Mouse (Mus musculus) embryo, embryonic 9.5 days (tissue): ENCODE results near the gene Atp5l.
A peak's percentile ranks its signal among the peaks of the same experiment; 100 is the strongest.

ENCODE experiments used
- DNase-seq: peaks from one replicate; pipeline ENCODE4 v3.0.0-alpha.2; 2017; ENCODE audit errors: extremely low spot score

Gene Atp5l

GRCm38 (mm10) chr9:44892664-44893063 is 27.9 kb downstream of the Atp5l start:
- no peak for DNase-seq

DNA sequence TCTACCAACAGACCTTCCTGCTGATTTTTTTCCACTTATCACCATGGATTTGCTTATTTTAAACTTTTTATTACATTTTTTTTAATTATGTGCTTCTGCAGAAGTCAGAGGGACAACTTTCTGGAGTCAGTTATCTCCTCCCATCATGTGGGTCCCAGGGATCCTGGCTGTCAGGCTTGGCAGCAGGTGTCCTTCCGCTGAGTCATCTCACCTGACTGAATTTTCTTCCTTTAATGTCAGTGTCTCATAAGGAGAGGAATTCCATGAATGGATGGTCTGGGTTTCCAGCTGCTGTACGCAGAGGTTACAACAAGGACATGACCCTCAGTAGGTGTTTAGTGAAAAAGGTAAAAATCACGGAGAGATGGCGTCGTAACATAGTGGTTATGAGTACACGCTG is 29.3 kb downstream of the Atp5l start:
- DNase-seq: no peak

GRCm38 (mm10) chr9:44890122-44890521 is 30.4 kb downstream of the Atp5l start:
- no peak for DNase-seq

DNA sequence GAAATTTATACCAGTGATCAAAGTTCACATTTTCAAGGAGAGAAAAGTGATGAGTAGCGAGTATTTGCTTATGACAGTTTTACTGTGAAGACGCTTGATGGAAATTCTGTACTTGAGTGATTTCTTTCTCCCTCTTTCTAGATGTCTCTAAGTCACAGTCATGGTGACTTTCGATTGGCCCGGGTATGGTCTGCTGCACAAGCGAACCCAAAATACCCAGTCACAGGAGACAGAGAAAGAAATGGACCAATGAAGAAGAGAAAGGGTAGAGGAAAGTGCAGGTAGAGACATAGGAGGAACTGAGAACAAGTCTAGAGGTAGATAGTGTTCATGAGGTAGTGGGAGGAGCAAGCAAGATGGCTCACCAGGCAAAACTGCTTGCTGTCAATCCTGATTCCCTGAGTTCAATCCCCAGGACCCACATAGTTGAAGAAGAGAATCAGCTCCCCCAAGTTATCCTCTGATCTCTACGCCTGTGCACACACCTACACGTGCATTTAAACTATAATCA is 32.4 kb downstream of the Atp5l start:
- no peak for DNase-seq

GRCm38 (mm10) chr9:44882981-44883569 is 37.5 kb downstream of the Atp5l start:
- peak; percentile 42 for DNase-seq

DNA sequence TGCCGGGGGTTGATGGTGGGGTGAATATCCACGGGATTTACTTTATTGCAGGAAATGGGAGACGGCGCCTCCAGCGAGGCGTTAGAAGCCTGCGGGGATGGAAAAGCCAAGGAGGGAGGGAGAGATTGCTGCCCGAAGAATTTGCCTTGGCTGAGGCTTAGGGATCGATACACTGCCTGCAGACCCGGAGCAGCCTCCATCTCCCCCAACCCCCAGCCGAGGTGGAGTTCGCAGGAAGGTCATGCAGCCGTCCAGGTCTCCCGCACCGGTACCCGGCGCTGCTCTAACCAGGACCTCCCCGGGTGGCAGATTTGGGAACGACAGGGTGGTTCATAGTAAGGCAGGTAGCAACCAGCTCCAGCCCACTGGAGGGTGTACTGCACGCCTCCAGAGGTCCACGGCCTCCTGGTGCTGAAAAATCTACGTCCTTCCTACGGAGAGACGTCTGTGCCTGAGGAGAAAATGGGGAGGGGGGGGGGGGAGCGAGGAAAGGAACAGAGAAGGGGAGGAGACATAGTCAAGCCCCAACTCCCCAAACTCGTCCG is 38.0 kb downstream of the Atp5l start:
- DNase-seq: no peak

DNA sequence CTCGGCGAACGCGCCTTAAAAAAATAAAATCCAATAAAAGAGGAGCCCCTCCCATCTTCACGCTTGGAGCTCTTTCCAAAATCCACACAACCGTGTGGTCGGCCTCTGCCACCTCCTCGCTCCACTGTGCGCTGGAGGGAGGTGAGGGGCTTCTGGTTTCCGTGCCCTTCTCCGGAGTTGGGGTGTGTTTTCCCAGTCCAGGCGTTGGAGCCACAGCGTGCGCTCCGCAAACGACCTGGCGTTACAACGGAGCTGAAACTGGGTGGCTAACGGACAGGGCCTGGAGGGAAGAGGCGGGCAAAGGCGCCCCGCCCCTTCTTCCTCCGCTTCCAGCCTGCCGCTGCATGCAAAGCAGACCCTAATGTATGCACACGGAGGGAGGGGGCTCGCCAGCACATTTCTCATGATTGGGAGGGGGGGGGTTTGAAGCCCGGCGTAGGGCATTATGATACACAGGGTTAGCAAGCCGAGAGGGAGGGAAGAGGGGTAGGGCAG is 38.6 kb downstream of the Atp5l start:
- DNase-seq: peak; percentile 89

- peak; percentile 100 for DNase-seq
Observed at GRCm38 (mm10) chr9:44881221-44881871, 39.2 kb downstream of the Atp5l start, which contains the start of gene Kmt2a. Gene Kmt2a, minus strand, starts transcription at chr9:44881296.

DNA sequence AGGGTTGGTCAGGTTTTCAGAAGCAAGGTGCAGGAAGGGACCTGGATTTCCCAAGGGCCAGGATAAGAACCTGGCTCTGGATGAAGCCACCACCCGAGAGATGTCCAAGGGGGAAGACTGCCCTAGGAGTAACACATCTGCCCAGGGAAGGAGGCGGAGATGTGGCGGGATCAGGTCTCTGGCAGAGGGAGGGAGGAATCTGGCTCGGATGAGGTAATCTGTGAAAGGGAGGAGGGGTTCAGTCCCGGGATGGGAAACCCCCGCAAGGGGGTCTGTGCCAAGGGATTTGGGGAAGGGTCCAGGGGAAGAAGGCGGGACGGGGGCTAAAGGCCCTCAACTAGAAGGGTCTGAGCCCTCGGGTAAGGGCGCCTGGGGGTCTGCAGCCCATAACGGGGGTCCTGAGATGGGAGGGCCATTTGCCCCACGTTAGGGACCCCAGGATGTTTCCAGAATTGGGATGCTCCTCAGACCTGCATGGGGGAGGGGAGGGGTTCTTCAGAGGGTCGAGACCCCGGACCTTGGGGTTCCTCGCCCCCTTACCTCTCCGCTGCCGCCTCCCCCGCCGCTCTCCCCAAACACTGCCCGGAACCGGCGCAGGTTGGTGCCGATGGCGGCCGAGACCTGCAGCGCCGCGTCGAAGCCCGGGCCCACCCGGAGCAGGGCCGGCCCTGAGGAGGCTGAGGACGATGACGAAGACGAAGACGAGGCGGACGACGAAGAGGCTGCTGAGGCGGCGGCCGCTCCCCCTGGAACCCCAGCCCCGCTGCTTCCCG is 40.0 kb downstream of the Atp5l start:
- peak; percentile 53 for DNase-seq

DNA sequence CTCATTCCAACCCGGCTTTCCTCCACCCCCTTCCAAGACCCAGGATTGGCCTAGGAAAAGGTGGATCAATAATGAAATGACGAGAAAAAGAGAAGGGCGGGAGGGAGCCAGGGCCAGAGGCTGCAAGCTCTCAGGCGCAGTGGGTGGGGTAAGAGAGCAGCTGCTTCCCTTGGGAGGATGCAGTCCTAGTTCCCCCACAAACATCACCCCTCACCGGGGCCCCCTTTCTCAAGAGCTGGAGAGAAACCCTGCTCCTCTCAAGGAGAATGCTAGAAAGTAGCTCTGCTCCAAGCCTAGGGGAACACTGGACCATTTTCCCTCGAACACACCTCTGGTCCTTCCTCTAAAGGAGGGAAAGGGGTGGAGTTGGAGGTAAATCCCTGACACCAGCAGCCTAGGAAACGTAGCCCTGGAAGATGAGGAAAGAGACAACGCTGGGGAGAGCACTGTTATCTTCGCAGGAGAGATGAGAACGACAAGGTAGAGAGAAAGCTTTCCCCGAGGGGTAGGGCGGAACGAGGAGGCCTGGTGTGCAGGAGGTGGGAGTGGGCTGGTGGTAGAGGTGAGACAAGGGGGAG is 40.8 kb downstream of the Atp5l start:
- peak; percentile 5 for DNase-seq

GRCm38 (mm10) chr9:44878776-44879500 is 41.6 kb downstream of the Atp5l start:
- peak; percentile 6 for DNase-seq

DNA sequence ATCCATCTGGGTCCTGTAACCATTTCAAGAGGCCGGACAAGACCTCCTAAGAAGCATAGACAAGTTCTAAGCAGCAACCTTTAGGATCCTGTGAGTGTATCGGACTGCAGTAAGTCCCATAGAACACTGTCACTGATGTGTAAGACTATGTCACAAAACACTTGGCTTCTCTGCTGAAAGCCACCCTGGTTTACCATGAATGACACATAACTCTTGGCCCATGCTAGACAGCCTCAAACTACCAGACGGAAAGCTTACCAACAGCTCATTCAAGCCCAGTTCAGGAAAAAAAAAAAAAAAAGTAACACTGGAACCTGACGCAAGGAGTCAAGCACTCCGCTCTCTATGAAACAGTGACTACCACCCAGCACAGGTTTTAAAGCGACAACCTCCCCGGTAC is 42.9 kb downstream of the Atp5l start:
- no peak for DNase-seq

- no peak for DNase-seq
Observed at GRCm38 (mm10) chr9:44875476-44875875, 45.1 kb downstream of the Atp5l start.

DNA sequence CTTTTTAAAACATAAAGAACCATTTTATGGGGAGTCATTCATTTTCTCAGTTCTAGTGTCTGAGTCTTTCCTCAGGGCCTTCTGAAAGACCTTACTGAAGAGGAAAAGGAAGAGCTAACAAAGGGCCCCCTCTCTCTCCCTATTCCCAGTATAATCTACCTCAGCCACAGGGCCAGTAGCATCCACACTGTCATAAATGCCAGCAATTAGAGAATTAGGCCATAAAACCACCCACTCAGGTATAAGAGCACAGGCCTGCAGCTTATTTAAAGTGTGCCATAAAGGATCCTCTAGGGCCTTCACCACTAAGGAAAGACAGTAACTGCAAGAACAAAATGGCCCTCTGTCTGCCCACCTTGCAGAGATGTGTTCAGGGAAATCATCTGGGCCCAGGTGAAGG is 46.3 kb downstream of the Atp5l start:
- DNase-seq: no peak

GRCm38 (mm10) chr9:44873665-44874064 is 46.9 kb downstream of the Atp5l start:
- no peak for DNase-seq

DNA sequence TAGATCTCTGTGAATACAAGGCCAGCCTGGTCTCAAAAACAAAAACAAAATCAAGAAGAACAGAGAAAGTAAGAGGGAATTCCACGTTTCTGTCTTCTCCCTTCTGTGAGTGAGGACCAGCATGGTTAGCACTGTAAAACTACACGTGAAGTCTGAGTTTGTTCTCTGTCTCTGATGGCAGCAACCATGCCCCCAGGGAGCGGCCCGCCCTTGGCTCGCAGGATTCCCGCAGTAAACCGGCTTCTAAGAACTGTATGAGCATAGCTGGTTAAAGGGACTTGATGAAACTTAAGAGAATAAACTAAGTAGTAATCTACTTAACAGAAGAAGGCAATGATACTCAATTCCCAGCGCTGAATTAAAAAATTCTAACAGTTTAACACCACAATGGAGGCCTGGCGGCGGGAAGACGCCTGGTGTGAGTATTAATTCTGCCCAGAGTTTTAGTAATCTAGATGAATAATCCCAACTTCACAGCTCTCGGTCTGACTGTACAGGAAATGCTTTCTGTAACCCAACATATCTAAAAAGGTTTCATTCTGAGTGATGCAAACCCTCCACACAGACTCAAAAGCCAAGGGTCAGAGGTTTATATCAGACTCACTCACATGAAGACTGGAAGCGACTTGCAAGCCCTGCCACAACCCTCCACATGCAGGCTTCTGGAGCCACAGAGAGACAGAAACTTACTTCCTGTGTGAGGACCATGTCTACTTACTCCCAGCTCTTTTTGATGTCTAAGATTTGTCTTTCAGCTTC is 52.0 kb downstream of the Atp5l start:
- no peak for DNase-seq

DNA sequence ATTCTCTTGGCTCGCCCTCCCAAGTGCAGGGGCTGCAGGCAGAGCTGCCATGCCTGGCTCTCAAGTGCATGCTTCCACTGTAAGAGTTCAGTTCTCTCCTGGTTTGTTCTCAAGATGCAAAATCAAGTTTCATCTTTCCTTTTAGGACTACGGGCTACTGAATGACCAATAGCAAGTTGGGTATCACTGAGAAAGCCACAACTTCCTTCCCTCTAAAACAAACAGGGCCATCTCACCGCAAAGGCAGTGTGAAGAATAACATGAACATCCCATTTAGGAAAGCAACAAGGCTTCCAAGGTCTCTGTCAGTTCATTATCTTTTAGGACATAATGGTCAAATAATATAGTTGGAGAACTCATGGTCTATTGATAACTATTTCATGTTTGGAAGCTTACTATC is 52.9 kb downstream of the Atp5l start:
- DNase-seq: no peak

GRCm38 (mm10) chr9:44866501-44867240 is 53.9 kb downstream of the Atp5l start:
- no peak for DNase-seq
